Mouse (Mus musculus): ENCODE measurements around the gene Rnf215.
A peak's percentile ranks its signal among the peaks of the same experiment; 100 is the strongest.

GRCm38 (mm10) chr11:4094378-4095170, 40.4 kb upstream of the Rnf215 start:
- TF ChIP-seq POLR2A (IDR thresholded peaks at IDR 0.05; ENCODE audit: control insufficient read depth, low read depth, low read length) (no peak), CTCF (IDR thresholded peaks at IDR 0.05; ENCODE audit: control insufficient read depth, insufficient read depth, insufficient replicate concordance, low read depth, low read length) (peak; percentile 76; the same call in 1 of the 2 replicates)
